Mouse (Mus musculus): ENCODE measurements around the gene Fchsd2. TPM values are rescaled to one million over a fixed set of nuclear protein-coding genes. Genes with fewer than 3 reads are reported as not detected.

The Fchsd2 gene
- polyA plus RNA-seq, 1 experiment: 4.6 TPM

DNA sequence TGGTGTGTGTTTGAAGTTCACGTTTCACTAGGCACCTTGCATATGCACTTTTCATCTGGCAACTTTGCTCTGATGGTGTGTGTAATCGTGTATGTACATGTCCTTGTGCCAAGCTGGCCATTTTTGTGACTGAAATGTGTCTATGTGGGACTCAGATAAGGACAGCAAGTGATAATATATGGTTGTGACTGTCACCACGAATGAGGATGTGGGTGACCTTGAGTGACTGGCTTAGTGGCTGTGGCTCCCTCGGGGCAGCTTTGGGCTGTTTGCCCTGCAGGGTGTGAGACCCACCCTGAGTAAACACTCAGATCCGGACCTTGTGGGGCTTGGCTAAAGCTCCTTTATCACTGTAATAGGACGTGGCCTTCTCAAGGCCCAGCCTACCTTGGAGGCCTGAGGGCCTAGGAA lies 223.9 kb downstream of the Fchsd2 start:
- no peak for DNase-seq (ENCODE audit: low read depth)

DNA sequence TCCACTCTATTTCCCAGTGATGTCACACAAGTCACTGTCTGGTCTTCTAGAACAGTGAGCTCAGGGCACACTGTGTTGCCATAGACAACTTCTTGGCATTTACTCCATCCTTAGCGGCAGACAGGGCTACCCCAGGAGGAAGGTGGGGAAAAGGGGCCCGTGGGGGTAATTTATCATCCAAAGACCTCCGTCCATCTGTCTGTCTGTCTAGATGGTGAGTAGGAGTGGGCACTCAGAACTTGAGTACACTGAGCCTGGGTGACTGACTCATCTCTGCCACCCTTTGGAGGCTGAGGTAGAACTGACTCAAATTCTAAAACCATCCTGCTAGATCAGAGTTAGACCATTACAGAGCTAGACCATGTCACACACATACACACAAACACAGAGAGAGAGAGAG lies 224.4 kb downstream of the Fchsd2 start, which contains the start of gene Stard10:
Gene Stard10 (plus strand): TSS at position 73 of the 400 bp plus-strand sequence.
- DNase-seq (ENCODE audit: low read depth): no peak

DNA sequence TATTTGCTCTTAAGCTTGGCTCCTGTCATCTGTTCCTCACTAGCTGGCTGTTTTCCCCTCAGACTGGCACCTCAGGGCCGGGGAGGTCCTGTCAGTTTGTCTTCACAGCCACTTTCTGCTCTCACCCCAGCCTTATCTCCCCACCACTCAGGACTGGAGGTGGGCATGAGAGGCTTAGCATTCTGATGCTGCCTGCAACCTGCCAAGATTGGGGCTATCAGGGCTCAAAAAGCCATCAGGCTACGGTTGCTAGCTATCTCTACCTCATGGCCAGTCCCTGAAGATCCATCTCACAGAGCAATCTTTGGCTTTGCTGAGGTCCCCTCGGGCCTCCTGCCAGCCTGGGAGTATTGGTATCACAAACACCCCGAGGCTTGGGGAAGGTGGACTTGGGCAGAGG lies 226.2 kb downstream of the Fchsd2 start:
- DNase-seq (ENCODE audit: low read depth): no peak

DNA sequence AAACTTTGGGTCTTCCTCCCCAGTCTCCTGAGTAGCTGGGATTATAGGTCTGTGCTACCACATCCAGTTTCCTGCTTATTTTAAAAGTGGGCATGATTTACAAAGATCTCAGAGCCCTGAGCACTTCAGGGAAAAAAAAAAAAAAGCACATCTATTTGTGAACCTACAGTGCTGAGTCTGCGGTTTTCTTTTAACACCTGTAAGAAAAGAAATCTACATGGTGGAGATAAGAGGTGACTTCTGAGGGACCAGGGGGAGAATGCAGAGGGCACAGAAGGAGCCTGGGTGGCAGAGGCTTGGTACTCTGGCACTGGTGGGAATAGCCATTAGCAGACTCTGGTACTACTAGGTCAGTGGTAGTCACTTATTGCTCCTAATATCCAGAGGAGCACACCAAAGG lies 227.1 kb downstream of the Fchsd2 start:
- no peak for DNase-seq (ENCODE audit: low read depth)

DNA sequence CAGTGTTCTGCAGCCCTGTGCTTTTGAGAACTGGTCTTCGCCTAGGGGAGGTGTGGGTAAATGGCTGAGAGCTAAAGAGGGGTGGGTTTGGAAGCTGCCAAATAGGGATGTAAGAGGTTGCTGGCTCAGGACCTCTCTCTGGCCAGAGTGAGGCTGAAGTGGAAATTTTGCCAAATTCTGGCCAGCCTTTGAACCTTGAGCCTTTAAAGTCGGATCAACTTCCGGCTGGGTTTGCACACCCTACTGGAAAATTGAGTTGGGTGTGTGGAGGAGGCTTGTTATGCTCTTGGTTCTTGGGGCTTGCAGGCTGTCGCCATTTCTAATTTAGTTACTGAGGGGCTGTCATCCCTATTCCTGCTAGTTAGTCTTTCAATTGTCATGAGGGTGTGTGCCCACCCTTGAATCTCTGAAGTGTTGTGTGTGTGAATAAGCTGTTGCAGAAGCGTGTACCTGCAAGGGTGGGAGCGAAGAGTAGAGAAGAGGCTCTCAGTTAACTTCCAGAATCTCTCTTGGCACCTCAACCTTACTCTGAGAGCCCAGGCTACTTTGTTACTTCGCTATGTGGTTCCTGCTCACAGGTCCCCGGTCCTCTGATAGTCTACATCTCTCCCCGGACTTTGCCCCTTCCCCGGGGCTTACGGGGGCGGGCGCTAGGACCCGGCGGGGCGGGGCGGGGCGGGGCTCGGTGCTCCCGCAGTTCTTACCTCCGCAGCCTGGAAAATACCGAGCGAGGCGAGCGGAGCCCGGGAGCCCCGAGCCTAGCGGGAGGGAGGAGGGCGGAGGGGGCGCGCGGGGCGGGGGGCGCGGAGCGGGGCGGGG lies 227.9 kb downstream of the Fchsd2 start:
- no peak for DNase-seq (ENCODE audit: low read depth)

DNA sequence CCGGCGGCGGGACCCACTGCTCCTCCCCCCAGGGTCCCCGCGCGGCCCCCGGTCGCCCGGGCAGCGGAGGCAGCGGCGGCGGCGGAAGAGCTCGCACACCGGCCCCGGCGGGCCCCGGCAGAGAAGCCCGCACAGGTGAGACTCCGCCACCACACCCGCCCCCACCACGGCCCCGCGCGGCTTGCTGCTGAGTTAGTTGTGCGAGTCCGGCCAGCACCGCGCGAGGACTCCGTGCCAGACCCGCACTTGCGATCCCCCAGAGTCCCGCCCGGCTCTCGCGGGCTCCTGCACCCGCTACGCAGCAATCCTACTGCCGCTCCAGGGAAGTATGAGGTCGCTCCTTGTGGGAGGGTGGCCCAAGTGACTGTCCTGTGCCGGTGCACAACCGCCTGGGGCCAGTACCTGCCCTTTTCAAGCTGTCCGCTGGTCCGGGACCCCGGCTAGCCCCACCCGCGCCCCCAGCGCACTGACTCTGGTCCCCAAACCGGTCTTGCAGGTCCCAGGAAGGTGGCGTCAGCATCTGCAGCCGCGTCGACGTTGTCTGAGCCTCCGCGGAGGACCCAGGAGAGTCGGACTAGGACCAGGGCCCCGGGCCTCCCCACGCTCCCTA lies 228.7 kb downstream of the Fchsd2 start:
- no peak for DNase-seq (ENCODE audit: low read depth)

DNA sequence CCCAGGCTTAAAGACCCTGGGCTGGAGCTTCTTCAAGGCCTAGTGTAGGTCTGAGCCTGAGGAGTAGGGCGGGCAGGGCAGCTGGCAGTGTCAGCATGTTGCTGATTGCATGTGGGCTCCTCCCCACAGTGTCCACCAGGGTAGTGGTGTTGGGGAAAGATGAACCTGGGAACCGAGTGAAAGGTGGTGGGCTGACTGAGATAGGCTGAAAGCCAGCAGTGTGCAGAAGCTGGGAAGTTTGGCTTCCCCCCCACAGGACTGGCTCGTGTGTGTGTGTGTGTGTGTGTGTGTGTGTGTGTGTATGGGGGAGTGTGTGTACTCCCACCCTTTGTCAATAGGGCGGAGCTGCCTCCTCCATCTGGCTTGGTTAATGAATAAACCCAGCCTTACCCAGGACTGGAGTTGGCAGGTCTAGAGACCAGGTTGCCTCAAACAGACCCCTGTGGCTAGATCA lies 230.5 kb downstream of the Fchsd2 start:
- no peak for DNase-seq (ENCODE audit: low read depth)

DNA sequence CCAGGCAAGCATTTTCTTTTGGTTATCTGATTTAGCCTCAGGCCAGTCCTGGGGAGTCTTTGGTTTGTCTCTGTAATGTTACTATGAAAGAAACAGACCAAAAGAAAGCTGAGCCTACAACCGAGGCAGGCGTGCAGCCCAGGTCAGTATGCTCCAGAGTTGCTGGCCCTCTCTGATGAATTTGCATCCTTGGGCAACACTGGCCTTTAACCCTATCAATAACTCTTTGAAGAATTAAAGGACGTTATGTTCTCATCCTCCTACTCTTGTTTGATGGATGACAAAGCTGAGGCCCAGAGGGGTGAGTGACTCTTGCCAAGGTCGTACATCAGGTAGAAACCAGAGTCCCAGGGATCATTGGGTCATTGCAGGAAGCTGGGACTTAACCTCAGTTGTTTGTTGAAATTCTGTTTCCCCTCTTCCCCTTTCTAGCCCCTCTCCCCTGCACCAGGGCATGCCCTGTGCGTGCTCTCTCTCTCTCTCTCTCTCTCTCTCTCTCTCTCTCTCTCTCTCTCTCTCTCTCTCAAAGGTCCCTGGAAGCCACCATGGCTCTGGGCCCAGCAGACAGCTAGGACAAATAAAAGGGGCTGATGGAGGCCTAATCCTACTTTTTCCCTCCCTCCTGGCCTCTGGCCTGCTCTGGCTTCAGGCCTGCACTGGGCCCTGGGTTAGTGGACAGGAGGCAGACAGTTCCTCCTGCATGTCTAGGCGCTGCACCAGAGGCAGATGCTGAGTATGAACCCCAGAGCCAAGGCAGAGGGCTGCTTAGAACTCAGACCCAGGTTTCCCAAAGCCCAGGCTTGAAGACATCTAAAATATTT lies 231.7 kb downstream of the Fchsd2 start:
- DNase-seq (ENCODE audit: low read depth): peak; percentile 59

DNA sequence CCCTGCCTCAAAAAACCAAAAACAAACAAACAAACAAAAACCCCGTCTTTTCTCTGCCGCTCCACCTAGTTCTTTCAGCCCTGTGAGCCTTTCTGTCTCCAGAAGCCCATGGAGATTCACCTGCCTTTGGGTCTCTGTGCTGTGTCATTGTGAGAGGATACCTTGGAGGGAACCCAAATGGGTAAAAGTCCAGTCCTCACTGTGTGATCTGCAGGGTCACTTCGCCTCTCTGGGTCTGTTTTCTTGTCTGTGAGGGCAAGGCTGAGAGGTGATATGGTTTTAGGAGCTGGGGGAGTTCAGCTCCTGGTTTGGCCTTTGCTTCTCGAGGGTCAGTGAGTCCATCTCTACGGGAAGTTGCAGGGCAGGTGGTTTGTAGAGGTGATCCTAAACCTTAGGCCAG lies 233.3 kb downstream of the Fchsd2 start:
- DNase-seq (ENCODE audit: low read depth): no peak

DNA sequence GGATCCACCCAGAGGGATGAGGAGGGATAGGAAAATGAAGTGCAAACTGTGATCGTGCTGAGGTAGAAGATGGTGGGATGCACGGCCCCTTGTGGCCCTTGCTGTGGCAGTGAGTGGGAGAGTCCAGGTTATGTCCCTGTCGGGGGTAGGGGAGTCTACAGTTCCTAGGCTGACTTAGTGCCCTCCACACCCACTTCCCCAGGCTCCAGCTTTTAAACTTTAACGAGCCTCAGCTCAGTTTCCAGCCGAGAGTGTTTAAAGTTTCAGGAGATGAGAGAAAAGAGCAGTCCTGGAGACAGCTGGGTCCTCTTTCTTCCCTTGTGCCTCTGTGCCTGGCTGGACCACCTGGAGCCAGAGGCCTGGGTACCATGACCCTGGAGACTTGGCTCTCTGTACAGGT lies 234.6 kb downstream of the Fchsd2 start:
- DNase-seq (ENCODE audit: low read depth): no peak

DNA sequence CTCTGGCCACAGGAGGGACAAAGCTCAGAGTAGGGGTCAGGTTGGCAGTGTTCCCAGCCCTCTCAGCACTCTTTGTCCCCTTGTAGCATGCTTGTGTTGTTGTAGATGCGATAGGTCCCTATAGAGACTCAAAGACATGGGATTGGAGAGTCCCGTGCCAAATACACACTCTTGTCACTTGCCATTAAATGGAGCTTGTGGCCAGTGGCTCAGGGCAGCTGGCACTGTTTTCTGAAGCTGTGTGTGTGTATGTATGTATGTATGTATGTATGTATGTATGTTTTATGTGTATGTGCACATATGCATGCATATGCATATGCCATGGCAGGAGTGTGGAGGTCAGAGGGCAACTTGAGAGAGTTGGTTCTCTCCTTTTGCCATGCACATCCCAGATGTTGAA lies 235.1 kb downstream of the Fchsd2 start:
- DNase-seq (ENCODE audit: low read depth): no peak

DNA sequence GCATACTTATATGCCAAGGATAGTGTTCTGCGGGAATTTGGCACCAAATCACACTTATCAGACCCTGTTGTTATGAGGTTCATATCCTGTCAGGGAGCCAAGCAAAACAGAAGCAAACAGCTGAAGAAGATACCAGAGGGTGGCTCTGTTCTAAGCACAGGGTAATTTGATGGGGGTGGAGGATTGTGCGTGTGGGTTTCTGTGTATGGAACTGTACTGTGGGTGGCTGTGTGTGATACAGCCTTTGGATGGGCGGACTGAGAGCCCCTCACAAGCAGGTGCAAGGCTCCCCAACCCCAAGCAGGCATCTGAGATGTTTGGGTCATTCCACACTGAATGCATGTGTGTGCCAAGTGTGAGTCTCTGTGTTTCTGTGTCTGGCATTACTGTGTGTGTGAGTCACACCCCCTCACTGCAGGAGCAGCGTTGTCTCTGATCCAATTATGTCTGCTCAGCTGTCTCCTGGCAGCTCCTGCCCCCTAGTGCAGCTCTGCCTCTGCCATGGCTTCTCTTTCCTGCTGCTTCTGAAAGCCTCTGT lies 236.0 kb downstream of the Fchsd2 start:
- DNase-seq (ENCODE audit: low read depth): no peak

DNA sequence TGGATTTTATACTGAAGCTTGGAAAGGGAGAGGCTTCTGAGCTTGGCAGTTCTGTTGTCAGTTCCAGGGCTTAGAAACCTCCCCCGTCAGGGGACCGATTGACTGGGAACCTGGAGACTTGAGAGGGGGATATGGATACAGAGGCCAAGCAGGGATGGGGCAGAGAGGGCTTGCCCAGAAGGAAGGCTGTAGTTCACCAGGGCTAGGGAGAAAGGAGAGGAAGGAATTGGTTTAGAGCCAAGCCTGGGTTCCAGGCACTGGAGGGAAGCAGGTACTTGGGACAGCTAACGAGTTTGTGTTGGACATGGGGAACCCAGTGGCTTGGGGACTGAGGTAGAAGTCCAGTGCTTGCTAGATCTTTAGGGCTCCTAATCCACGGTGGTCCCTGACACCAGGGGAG lies 236.9 kb downstream of the Fchsd2 start:
- no peak for DNase-seq (ENCODE audit: low read depth)

DNA sequence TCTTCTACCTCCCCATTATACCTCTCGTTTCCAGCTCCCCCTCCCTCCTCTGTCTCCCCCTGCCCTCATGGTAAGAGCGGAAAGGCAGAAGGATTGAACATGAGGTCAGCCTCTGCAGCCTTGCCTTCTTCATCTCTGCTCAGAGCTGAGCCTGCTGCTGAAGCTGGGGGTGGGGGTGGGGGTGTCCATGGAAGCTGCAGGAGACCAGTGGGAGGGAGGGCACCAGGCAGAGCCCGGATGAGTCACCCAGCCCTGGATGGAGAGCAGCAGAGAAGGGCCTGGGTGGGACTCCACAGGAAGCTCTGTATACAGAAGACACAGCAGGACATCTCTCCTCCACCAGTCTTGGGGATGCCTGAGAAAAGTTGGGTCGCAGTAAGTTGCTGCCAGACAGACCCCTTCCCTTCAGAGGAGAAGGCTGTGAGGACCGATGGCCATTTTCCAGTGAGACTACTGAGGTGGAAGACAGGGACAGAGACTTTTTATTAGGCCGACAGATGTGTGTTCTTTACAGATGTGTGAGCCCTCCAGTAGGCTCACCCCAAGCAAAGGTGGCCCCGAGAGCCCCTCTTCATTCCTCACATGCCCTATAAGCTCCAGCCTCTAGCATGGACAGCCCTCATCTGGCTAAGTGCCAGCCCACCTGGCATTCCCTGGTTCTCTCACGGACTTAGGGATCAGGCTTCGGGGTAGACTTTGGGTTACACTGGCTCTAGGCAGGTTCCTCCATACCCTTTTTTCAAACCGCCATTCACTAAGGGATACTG lies 237.6 kb downstream of the Fchsd2 start:
- DNase-seq (ENCODE audit: low read depth): no peak

DNA sequence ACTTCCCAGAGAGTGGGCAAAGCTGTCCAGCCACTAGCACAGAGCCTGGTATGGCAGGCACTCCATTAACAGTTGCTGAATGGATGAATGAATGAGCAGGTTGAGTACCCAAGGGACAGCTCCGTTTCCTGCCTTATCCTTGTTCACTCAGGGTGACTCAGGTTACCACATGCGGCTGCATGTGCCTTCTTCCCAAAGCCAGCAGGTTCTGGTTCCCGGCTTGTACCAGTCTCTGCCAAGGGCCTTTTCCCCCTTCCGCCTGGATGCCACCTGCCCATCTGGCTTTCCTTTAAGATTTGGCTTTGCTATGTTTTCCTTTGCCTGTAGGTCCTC lies 238.1 kb downstream of the Fchsd2 start:
- no peak for DNase-seq (ENCODE audit: low read depth)

DNA sequence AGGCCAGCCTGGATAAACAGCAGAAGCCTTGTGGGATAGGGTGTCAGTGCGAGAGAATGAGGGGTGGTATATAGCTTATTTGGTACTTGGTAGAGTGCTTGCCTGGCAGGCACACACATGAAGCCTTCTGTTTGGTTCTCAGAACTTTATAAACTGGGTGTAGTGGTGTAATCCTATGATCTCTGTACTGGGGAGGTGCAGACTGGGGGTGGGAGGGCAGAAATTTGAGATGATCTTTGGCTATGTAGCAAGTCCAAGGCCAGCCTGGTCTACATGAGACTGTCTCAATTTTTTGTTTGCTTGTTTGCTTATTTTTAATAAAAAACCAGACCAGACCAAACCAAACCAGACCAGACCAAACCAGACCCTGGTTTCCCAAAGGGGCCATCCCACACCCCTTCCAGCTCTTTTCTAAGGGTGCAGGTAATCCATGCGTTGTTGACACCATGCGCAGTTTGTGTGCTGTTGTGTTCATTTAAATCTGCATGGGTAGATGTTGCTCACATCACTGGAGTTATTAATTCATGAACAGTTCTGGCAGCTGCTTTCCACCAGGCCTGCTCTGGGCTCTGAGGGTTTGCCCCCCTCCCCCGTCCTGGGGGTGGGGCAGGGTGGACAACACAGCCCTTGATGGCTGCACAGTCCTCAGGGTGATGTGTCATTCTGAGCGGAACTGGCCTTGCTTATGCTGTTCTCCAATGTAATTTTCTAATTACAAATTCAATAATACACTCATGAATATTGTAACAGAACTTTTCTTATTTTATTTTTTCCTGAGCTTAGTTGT lies 239.6 kb downstream of the Fchsd2 start:
- DNase-seq (ENCODE audit: low read depth): no peak

Other genes with a start within 250 kb of the Fchsd2 start
- gene Relt, start 229.4 kb upstream of the Fchsd2 start, polyA plus RNA-seq (2012; rRNA removed): 3.7 and 6.2 TPM in 2 replicates
- gene Arhgef17, start 160.8 kb upstream of the Fchsd2 start, polyA plus RNA-seq (2012; rRNA removed): 20.0 and 21.9 TPM in 2 replicates
- gene P2ry6, start 118.2 kb upstream of the Fchsd2 start, polyA plus RNA-seq (2012; rRNA removed): 17.3 and 18.2 TPM in 2 replicates
- 6.6 and 9.1 TPM in 2 replicates for gene P2ry2, start 80.0 kb upstream of the Fchsd2 start, polyA plus RNA-seq (2012; rRNA removed)
- gene Atg16l2, start 209.4 kb downstream of the Fchsd2 start, polyA plus RNA-seq (2012; rRNA removed): 9.8 and 12.5 TPM in 2 replicates
- 185 and 224 TPM in 2 replicates for gene Stard10, start 224.2 kb downstream of the Fchsd2 start, polyA plus RNA-seq (2012; rRNA removed)

All from gonadal fat pad, adult 2 months (tissue).